Mouse (Mus musculus) heart, adult 2 months (tissue): Measurements from ENCODE around the gene Lrrc58. TPM values are rescaled to one million over a fixed set of nuclear protein-coding genes. Genes with fewer than 3 reads are reported as not detected.
A peak's percentile ranks its signal among the peaks of the same experiment; 100 is the strongest.

Experiments
- DNase-seq, 2 experiments: peaks; one replicate each; pipeline ENCODE4 v3.0.0; 2021
- H3K27ac ChIP-seq: fragments of 200-600 bp; 2 replicates; pipeline ENCODE4 v1.8.1; 2022
- H3K27me3 ChIP-seq: fragments of 200-500 bp; 2 replicates; pipeline ENCODE4 v1.6.1; 2012; ENCODE audit warnings: mild to moderate bottlenecking, low read length, inconsistent platforms, mixed read lengths; ENCODE audit not compliant: control insufficient read depth, insufficient read depth
- H3K36me3 ChIP-seq: fragments of 200-500 bp; 2 replicates; pipeline ENCODE4 v1.6.1; 2012; ENCODE audit warnings: low read length, inconsistent platforms; ENCODE audit not compliant: control insufficient read depth, insufficient read depth
- H3K4me1 ChIP-seq: fragments of 200-500 bp; 2 replicates; pipeline ENCODE4 v1.6.1; 2011; ENCODE audit warnings: low read length; ENCODE audit not compliant: control insufficient read depth, insufficient read depth
- H3K4me3 ChIP-seq: fragments of 200-600 bp; 2 replicates; pipeline ENCODE4 v1.8.1; 2022
- H3K79me2 ChIP-seq: fragments of 200-500 bp; replicated peaks from 2 replicates; pipeline ENCODE4 v1.6.1; 2012; ENCODE audit warnings: mild to moderate bottlenecking, inconsistent platforms, low read length, moderate library complexity, mixed read lengths; ENCODE audit not compliant: control insufficient read depth, insufficient read depth
- H3K9ac ChIP-seq: fragments of 200-500 bp; 2 replicates; pipeline ENCODE4 v1.6.1; 2012; ENCODE audit warnings: low read depth, mild to moderate bottlenecking, control low read depth, inconsistent platforms, low read length, mixed read lengths
- CTCF ChIP-seq: fragments of 200-600 bp; IDR thresholded peaks from 2 replicates; pipeline ENCODE4 v1.8.1; 2022; ENCODE audit warnings: antibody characterized with exemption, mild to moderate bottlenecking, moderate library complexity
- EP300 ChIP-seq: fragments of 200-500 bp; IDR thresholded peaks from 2 replicates; pipeline ENCODE4 v1.6.1; 2011; ENCODE audit warnings: low read depth, low read length, control low read depth; ENCODE audit not compliant: insufficient read depth
- POLR2A ChIP-seq: fragments of 200-500 bp; IDR thresholded peaks from 2 replicates; pipeline ENCODE4 v1.6.1; 2011; ENCODE audit warnings: mild to moderate bottlenecking, low read depth, low read length, control low read depth; ENCODE audit not compliant: insufficient read depth
- WGBS: fragments of 180-500 bp; shearing (Covaris S2); methylation state at CpG from one replicate; pipeline ENCODE4 v1.1.7; 2018; 5-methylcytosine and 5-hydroxymethylcytosine counted together
- intact Hi-C: fragments of 180-260 bp; cut with DNase I; formaldehyde crosslinking; loops from one replicate; pipeline ENCODE4 v1.15.1; 2025
- polyA plus RNA-seq: library from polyadenylated mRNA; depleted of rRNA; stranded (reverse); fragments of >200 nt; gene quantifications from 2 replicates; pipeline ENCODE4 v1.2.3, GENCODE M21; 2012
- total RNA-seq, 2 experiments: library from RNA; stranded (reverse); gene quantifications; 2 replicates each; pipeline ENCODE4 v1.2.3; 2021

Lrrc58 gene
- total and polyA plus RNA-seq, 3 experiments = 11.8 to 83.5 (median 64.4) TPM

DNA sequence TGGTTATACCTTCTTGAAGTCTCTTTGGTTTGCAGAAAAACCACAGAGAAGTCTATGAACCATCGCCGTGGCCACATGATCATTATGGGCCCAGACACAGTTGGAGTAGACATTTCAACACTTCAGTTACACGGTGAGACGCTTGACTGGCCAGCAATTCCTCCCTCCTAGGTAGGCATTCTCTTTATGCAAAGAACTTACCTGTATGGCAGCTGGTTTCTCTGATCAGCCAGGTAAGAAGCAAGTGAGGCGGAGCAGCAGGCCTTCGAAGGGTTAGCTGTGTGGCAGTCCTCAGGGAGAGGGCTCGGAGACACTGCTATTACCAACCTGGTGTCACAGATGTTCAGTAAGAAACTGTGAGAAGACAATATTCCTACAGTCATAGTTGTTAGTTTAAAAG, 8.0 kb upstream of the Lrrc58 start:
- Histone ChIP-seq H3K36me3 (no peaks in the 10 kb centered on the region), H3K79me2 (no peaks in the 10 kb centered on the region), H3K27me3 (no peaks in the 10 kb centered on the region), H3K9ac (no peak overlapping the region), H3K27ac (no peak overlapping the region), H3K4me3 (no peak overlapping the region), H3K4me1 (no peaks in the 10 kb centered on the region)
- 86% methylated on average over 7 of the region's 7 CpGs for WGBS
- DNase-seq = no peak
- TF ChIP-seq POLR2A (no peak), CTCF (no peak)
- intact Hi-C loops = no loop called here

DNA sequence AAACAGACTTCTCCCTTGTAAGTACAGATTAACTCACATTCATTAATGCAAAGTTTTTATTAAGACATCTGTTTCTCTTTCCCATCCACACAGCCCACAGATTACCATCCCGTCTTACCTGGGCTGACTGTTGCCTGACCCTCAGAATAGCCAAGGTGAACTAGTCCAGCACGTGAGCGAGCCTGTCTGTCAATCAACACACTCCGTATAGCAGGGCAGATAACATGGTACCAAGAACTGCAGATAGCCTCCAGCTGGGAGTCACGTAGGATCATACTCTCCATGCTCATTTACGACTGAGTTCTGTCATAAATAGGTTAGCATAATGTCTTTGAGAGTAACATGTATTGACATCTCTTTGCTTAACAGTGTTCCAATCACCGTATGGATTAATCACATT, 7.2 kb upstream of the Lrrc58 start, which contains the start of gene Gm36028:
Gene Gm36028 (minus strand): TSS at position 118 of the 400 bp plus-strand sequence.
- Histone ChIP-seq H3K9ac (no peak within 1 kb of the TSS), H3K4me1 (no peaks in the 10 kb centered on the region), H3K79me2 (no peaks in the 10 kb centered on the region), H3K4me3 (no peak within 1 kb of the TSS), H3K27ac (no peak within 1 kb of the TSS), H3K27me3 (no peaks in the 10 kb centered on the region), H3K36me3 (no peaks in the 10 kb centered on the region)
- no peak for DNase-seq
- TF ChIP-seq POLR2A (no peak), EP300 (no peak), CTCF (no peak)
- 62% methylated on average over 7 of the region's 7 CpGs for WGBS
- intact Hi-C loops = no loop called here

DNA sequence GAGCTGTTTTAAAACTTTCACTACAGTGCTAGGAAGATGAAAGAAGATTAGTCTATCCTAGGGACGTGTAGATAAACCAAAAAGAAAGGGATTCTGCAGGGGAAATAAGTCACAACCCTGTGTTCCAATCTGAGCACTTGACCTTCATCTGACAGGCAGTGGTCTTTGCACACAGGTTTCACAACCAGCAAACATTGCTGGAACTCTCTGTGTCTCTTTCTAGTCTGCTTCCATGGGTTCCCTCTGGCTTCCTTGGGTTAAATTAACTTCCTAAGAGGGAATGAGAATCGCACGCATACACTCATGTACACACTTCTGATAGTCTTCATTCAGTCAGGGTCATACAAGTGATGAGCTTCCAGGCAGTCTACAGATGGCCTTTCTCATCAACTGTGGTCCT, 4.3 kb upstream of the Lrrc58 start:
- intact Hi-C loops = no loop called here
- WGBS = 86% methylated on average over 3 of the region's 3 CpGs

DNA sequence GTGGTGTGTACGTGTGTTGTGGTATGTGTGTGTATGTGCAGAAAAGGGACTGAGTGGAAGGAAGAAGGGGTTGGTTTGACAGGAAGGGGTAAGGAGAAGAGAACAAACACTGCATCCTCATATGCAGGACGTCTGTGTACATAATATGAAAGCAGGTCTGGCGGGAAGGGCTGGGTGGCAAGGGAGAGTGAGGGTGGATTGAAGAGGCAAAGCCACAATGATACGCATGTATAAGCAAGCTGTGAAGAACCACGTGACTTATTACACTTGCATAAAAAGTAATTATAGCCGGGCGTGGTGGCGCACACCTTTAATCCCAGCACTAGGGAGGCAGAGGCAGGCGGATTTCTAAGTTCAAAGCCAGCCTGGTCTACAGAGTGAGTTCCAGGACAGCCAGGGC, 2.3 kb upstream of the Lrrc58 start:
- 88% methylated on average over 9 of the region's 9 CpGs for WGBS
- H3K36me3 ChIP-seq = peaks cover 12% of the 10 kb centered on the region
- TF ChIP-seq POLR2A (no peak), EP300 (no peak), CTCF (no peak)
- no peak overlapping the region for H3K4me3 ChIP-seq
- peaks cover 9% of the 10 kb centered on the region for H3K4me1 ChIP-seq
- no peak overlapping the region for H3K27ac ChIP-seq
- intact Hi-C loops = loop anchor here (2.0 to 5.0 kb wide), 4 partner anchors 13 to 184 kb away; no protein-coding TSS in a partner anchor
- H3K27me3 ChIP-seq = no peaks in the 10 kb centered on the region
- no peak for DNase-seq
- H3K9ac ChIP-seq = no peak overlapping the region
- H3K79me2 ChIP-seq = peaks cover 4% of the 10 kb centered on the region

More for the DNA sequence above, 4.3 kb upstream of the Lrrc58 start:
- Histone ChIP-seq H3K9ac (no peak overlapping the region), H3K27ac (no peak overlapping the region), H3K4me3 (no peak overlapping the region), H3K79me2 (no peaks in the 10 kb centered on the region; the same call in 1 of the 2 replicates), H3K27me3 (no peaks in the 10 kb centered on the region), H3K4me1 (no peaks in the 10 kb centered on the region; the same call in 1 of the 2 replicates), H3K36me3 (no peaks in the 10 kb centered on the region)
- no peak for DNase-seq
- TF ChIP-seq EP300 (no peak), CTCF (no peak), POLR2A (no peak)

DNA sequence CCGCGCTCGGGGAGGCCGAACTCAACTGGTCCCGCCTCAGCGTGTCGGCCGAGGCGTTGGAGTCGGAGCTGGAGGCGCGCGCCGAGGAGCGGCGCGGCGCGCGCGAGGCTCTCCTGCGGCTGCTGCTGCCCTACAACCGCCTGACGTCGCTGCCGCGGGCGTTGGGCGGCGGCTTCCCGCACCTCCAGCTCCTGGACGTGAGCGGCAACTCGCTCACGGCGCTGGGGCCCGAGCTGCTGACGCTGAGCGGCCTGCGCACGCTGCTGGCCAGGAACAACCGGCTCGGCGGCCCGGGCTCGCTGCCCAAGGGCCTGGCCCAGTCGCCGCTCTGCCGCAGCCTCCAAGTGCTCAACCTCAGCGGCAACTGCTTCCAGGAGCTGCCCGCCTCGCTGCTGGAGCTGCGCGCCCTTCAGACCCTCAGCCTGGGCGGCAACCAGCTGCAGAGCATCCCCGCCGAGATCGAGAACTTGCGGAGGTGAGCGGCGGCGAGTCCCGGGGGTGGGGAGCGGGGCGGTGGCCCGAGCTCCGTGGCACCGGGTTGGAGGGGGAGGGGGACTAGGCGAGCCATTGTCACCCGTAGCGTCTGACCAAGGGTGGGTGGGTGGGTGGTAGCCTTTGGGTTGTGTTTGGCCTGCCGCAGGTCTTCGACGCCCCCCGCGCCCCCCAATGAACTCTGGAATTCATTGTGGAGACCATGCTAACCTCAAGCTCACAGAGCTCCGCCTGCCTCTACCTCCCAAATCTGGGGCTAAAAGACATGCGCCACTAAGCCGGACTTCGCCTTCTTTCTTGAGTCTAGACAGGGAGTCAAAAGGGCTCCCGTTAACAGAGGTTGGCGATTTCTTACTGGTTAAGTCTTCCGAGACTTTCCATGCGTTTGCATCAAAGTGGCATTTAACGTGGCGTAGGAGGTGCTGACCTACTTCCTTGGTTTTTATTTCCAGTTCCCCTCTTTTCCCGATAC, 599 bp downstream of the Lrrc58 start:
- under 1% methylated on average over 86 of the region's 87 CpGs for WGBS
- H3K36me3 ChIP-seq = peaks cover 28% of the 10 kb centered on the region
- H3K4me3 ChIP-seq = peak overlapping the region; percentile 93
- TF ChIP-seq EP300 (no peak), CTCF (no peak), POLR2A (no peak)
- H3K27me3 ChIP-seq = no peaks in the 10 kb centered on the region
- intact Hi-C loops = loop anchor here (2.0 to 5.0 kb wide), 3 partner anchors 79 to 220 kb away; partner anchors contain the start of gene Gsk3b
- H3K27ac ChIP-seq = peak overlapping the region; percentile 98
- peaks cover 9% of the 10 kb centered on the region for H3K79me2 ChIP-seq
- H3K4me1 ChIP-seq = peaks cover 20% of the 10 kb centered on the region
- no peak for DNase-seq
- peak overlapping the region; percentile 99 for H3K9ac ChIP-seq

DNA sequence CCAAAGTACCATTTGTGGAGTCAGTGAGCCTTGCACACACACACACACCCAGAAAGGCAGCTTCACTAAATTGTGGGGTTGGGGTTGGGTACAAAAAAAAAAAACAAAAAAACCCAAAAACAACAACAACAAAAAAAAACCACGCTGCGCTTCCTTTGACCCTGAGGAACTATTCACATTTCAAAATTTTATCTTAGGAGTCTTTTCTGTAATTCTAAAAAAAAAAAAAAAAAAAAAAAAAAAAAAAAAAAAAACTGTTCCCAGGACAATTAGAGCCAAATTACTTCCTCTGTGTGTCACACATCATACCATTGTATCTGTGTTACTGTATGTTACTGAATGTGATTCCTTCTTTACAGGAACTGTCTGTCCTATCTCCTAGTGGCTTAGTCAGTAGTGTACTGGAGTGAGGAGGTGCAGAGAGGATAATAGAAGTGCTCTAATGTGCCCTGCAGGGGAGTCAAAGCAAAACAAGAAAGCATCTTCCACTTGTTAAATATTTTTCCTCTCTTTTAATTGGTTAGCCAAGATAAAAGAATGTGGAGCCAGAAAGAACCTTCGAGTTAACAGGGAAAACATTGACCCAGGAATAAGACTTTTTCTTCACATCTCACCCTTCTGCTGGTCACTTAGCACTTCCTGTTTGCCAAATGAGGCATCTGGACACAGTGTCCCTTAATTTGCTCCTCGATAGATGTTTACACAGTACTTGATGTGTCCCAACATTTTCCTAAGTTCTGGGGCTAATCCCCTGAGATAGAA, 1.5 kb downstream of the Lrrc58 start:
- Histone ChIP-seq H3K4me3 (peak overlapping the region; percentile 93), H3K27me3 (no peaks in the 10 kb centered on the region), H3K79me2 (peaks cover 9% of the 10 kb centered on the region), H3K36me3 (peaks cover 28% of the 10 kb centered on the region), H3K4me1 (peaks cover 20% of the 10 kb centered on the region), H3K9ac (peak overlapping the region; percentile 75), H3K27ac (peak overlapping the region; percentile 98)
- WGBS = 8% methylated on average over 4 of the region's 4 CpGs
- DNase-seq = no peak
- no peak for TF ChIP-seq POLR2A
- TF ChIP-seq EP300 = no peak
- TF ChIP-seq CTCF = peak; percentile 19; the same call in 1 of the 2 replicates
- intact Hi-C loops = loop anchor here (2.0 to 5.0 kb wide), 3 partner anchors 78 to 219 kb away; partner anchors contain the start of gene Gsk3b
